ENCODE assay signal across 13 mouse cellular contexts in genomic region chr1:162957422-162957821, GRCm38 (mm10). TPM values are rescaled to one million over a fixed set of nuclear protein-coding genes. Genes with fewer than 3 reads are reported as not detected.
"Had no signal": no experiment of that assay in that cellular context is flagged by ENCODE, and none has a peak within 500 bp of the region (broad histone marks: within the 10 kb centered on the region; RNA-seq: fewer than 3 reads in every experiment).

No protein-coding gene starts in this region.

- H3K4me1 ChIP-seq: intestine, embryonic 15.5 days; liver, embryonic 15.5 days; midbrain, embryonic 10.5 days; midbrain, embryonic 15.5 days; neural tube, embryonic 12.5 days had no signal

- H3K27me3 ChIP-seq: intestine, embryonic 15.5 days; liver, embryonic 15.5 days; midbrain, embryonic 15.5 days; neural tube, embryonic 12.5 days had no signal

- H3K36me3 ChIP-seq: intestine, embryonic 15.5 days; limb, embryonic 10.5 days; liver, embryonic 15.5 days; midbrain, embryonic 10.5 days; midbrain, embryonic 15.5 days; neural tube, embryonic 12.5 days had no signal

- DNase-seq: kidney, adult 8-10 months; kidney, postnatal 10 days; thymus, postnatal 4 days had no signal

- H3K4me3 ChIP-seq: intestine, embryonic 15.5 days; left cerebral cortex, adult 2 months; limb, embryonic 10.5 days; liver, embryonic 15.5 days; midbrain, embryonic 10.5 days; midbrain, embryonic 15.5 days; neural tube, embryonic 12.5 days had no signal

- H3K27ac ChIP-seq: intestine, embryonic 15.5 days; left cerebral cortex, adult 2 months; limb, embryonic 10.5 days; liver, embryonic 15.5 days; midbrain, embryonic 10.5 days; midbrain, embryonic 15.5 days; neural tube, embryonic 12.5 days; stomach, postnatal 0 days had no signal

- H3K9ac ChIP-seq: intestine, embryonic 15.5 days; liver, embryonic 15.5 days; midbrain, embryonic 15.5 days; neural tube, embryonic 12.5 days had no signal

- ATAC-seq: intestine, embryonic 15.5 days; midbrain, embryonic 15.5 days had no signal

- H3K9me3 ChIP-seq: intestine, embryonic 15.5 days; limb, embryonic 10.5 days; liver, embryonic 15.5 days; midbrain, embryonic 10.5 days; midbrain, embryonic 15.5 days; neural tube, embryonic 12.5 days had no signal

- H3K4me2 ChIP-seq: intestine, embryonic 15.5 days; liver, embryonic 11.5 days; liver, embryonic 15.5 days; midbrain, embryonic 15.5 days; neural tube, embryonic 12.5 days had no signal

RNA-seq across cellular contexts. Expression of gene Fmo6, which starts 20.1 kb away (rescaled TPM):
- polyA plus RNA-seq: intestine, embryonic 15.5 days; limb, embryonic 10.5 days; liver, embryonic 11.5 days; liver, embryonic 15.5 days; lung, embryonic 16.5 days; midbrain, embryonic 10.5 days; midbrain, embryonic 15.5 days; neural tube, embryonic 12.5 days had no signal

RNA-seq across cellular contexts. Expression of gene Fmo3, which starts 26.9 kb away (rescaled TPM):
- polyA plus RNA-seq: intestine, embryonic 15.5 days; limb, embryonic 10.5 days; liver, embryonic 11.5 days; liver, embryonic 15.5 days; lung, embryonic 16.5 days; midbrain, embryonic 10.5 days; midbrain, embryonic 15.5 days; neural tube, embryonic 12.5 days had no signal

RNA-seq across cellular contexts. Expression of gene Fmo2, which starts 58.9 kb away (rescaled TPM):
- polyA plus RNA-seq: liver, embryonic 11.5 days; midbrain, embryonic 15.5 days had no signal
